Mouse (Mus musculus): Measurements from ENCODE around the gene Glud1. TPM values are rescaled to one million over a fixed set of nuclear protein-coding genes. Genes with fewer than 3 reads are reported as not detected.

The Glud1 gene
- polyA plus RNA-seq, 1 experiment = 136 TPM

GRCm38 (mm10) chr14:34279726-34280125 lies 30.8 kb upstream of the Glud1 start:
- H3K27me3 ChIP-seq (ENCODE audit: control insufficient read depth, insufficient read depth, insufficient read length) = no peaks in the 10 kb centered on the region
- TF ChIP-seq MYOD1 (IDR thresholded peaks at IDR 0.05; ENCODE audit: control insufficient read depth, insufficient read length, low read depth) = no peak
- no peak for TF ChIP-seq MAX (IDR thresholded peaks at IDR 0.05)
- TF ChIP-seq USF1 (IDR thresholded peaks at IDR 0.05; ENCODE audit: low read depth) = no peak
- H3K79me2 ChIP-seq (ENCODE audit: control insufficient read depth, insufficient read depth) = no peaks in the 10 kb centered on the region

GRCm38 (mm10) chr14:34280798-34281197 lies 29.7 kb upstream of the Glud1 start:
- Histone ChIP-seq H3ac (ENCODE audit: control insufficient read depth, insufficient read length, low read depth) (no peak overlapping the region), H3K4me3 (ENCODE audit: insufficient read depth, poor library complexity, severe bottlenecking) (no peak overlapping the region), H3K27me3 (ENCODE audit: control insufficient read depth, insufficient read depth, insufficient read length) (no peaks in the 10 kb centered on the region), H3K79me2 (ENCODE audit: control insufficient read depth, insufficient read depth) (no peaks in the 10 kb centered on the region), H3K36me3 (ENCODE audit: control insufficient read depth, insufficient read depth) (no peaks in the 10 kb centered on the region), H3K79me3 (ENCODE audit: low read depth) (no peaks in the 10 kb centered on the region)
- TF ChIP-seq FOSL1 (IDR thresholded peaks at IDR 0.05; ENCODE audit: insufficient read depth, low read length, poor library complexity, severe bottlenecking) (no peak), MYOG (IDR thresholded peaks at IDR 0.05; ENCODE audit: control insufficient read depth, extremely low read depth, insufficient read length) (no peak), MAX (IDR thresholded peaks at IDR 0.05) (no peak), USF1 (IDR thresholded peaks at IDR 0.05; ENCODE audit: low read depth) (no peak), CEBPB (IDR thresholded peaks at IDR 0.05; ENCODE audit: low read depth) (no peak), MYOD1 (IDR thresholded peaks at IDR 0.05; ENCODE audit: control insufficient read depth, insufficient read length, low read depth) (no peak), CTCF (IDR thresholded peaks at IDR 0.05; ENCODE audit: control insufficient read depth, insufficient read depth, insufficient read length) (no peak)

More at GRCm38 (mm10) chr14:34279726-34280125, 30.8 kb upstream of the Glud1 start:
- H3K36me3 ChIP-seq (ENCODE audit: control insufficient read depth, insufficient read depth) = no peaks in the 10 kb centered on the region
- no peak overlapping the region for H3K4me3 ChIP-seq (ENCODE audit: insufficient read depth, poor library complexity, severe bottlenecking)
- H3ac ChIP-seq (ENCODE audit: control insufficient read depth, insufficient read length, low read depth) = no peak overlapping the region
- H3K79me3 ChIP-seq (ENCODE audit: low read depth) = no peaks in the 10 kb centered on the region

GRCm38 (mm10) chr14:34281736-34282269 lies 28.7 kb upstream of the Glud1 start:
- Histone ChIP-seq H3K27me3 (ENCODE audit: control insufficient read depth, insufficient read depth, insufficient read length) (no peaks in the 10 kb centered on the region), H3K79me2 (ENCODE audit: control insufficient read depth, insufficient read depth) (no peaks in the 10 kb centered on the region), H3K79me3 (ENCODE audit: low read depth) (no peaks in the 10 kb centered on the region), H3K4me3 (ENCODE audit: insufficient read depth, poor library complexity, severe bottlenecking) (no peak overlapping the region), H3K36me3 (ENCODE audit: control insufficient read depth, insufficient read depth) (no peaks in the 10 kb centered on the region), H3ac (ENCODE audit: control insufficient read depth, insufficient read length, low read depth) (no peak overlapping the region)
- no peak for TF ChIP-seq USF1 (IDR thresholded peaks at IDR 0.05; ENCODE audit: low read depth)
- no peak for TF ChIP-seq MAX (IDR thresholded peaks at IDR 0.05)
- TF ChIP-seq FOSL1 (IDR thresholded peaks at IDR 0.05; ENCODE audit: insufficient read depth, low read length, poor library complexity, severe bottlenecking) = no peak
- TF ChIP-seq MYOD1 (IDR thresholded peaks at IDR 0.05; ENCODE audit: control insufficient read depth, insufficient read length, low read depth) = no peak
- no peak for TF ChIP-seq CTCF (IDR thresholded peaks at IDR 0.05; ENCODE audit: control insufficient read depth, insufficient read depth, insufficient read length)
- no peak for TF ChIP-seq MYOG (IDR thresholded peaks at IDR 0.05; ENCODE audit: control insufficient read depth, extremely low read depth, insufficient read length)
- TF ChIP-seq CEBPB (IDR thresholded peaks at IDR 0.05; ENCODE audit: low read depth) = no peak

GRCm38 (mm10) chr14:34288396-34288795 lies 22.1 kb upstream of the Glud1 start:
- Histone ChIP-seq H3K4me3 (ENCODE audit: insufficient read depth, poor library complexity, severe bottlenecking) (no peak overlapping the region), H3K27me3 (ENCODE audit: control insufficient read depth, insufficient read depth, insufficient read length) (no peaks in the 10 kb centered on the region), H3K79me3 (ENCODE audit: low read depth) (no peaks in the 10 kb centered on the region), H3K79me2 (ENCODE audit: control insufficient read depth, insufficient read depth) (no peaks in the 10 kb centered on the region), H3K36me3 (ENCODE audit: control insufficient read depth, insufficient read depth) (no peaks in the 10 kb centered on the region), H3ac (ENCODE audit: control insufficient read depth, insufficient read length, low read depth) (no peak overlapping the region)
- TF ChIP-seq USF1 (IDR thresholded peaks at IDR 0.05; ENCODE audit: low read depth) = no peak
- no peak for TF ChIP-seq CTCF (IDR thresholded peaks at IDR 0.05; ENCODE audit: control insufficient read depth, insufficient read depth, insufficient read length)
- no peak for TF ChIP-seq MAX (IDR thresholded peaks at IDR 0.05)
- no peak for TF ChIP-seq MYOD1 (IDR thresholded peaks at IDR 0.05; ENCODE audit: control insufficient read depth, insufficient read length, low read depth)

- Histone ChIP-seq H3K36me3 (ENCODE audit: control insufficient read depth, insufficient read depth) (no peaks in the 10 kb centered on the region), H3K79me2 (ENCODE audit: control insufficient read depth, insufficient read depth) (peaks cover 1% of the 10 kb centered on the region), H3ac (ENCODE audit: control insufficient read depth, insufficient read length, low read depth) (no peak overlapping the region), H3K79me3 (ENCODE audit: low read depth) (no peaks in the 10 kb centered on the region), H3K27me3 (ENCODE audit: control insufficient read depth, insufficient read depth, insufficient read length) (no peaks in the 10 kb centered on the region), H3K4me3 (ENCODE audit: insufficient read depth, poor library complexity, severe bottlenecking) (no peak overlapping the region)
- TF ChIP-seq MYOD1 (IDR thresholded peaks at IDR 0.05; ENCODE audit: control insufficient read depth, insufficient read length, low read depth) = no peak
- TF ChIP-seq CTCF (IDR thresholded peaks at IDR 0.05; ENCODE audit: control insufficient read depth, insufficient read depth, insufficient read length) = no peak
- TF ChIP-seq MYOG (IDR thresholded peaks at IDR 0.05; ENCODE audit: control insufficient read depth, extremely low read depth, insufficient read length) = no peak
- TF ChIP-seq FOSL1 (IDR thresholded peaks at IDR 0.05; ENCODE audit: insufficient read depth, low read length, poor library complexity, severe bottlenecking) = no peak
- no peak for TF ChIP-seq CEBPB (IDR thresholded peaks at IDR 0.05; ENCODE audit: low read depth)
- TF ChIP-seq USF1 (IDR thresholded peaks at IDR 0.05; ENCODE audit: low read depth) = no peak
- no peak for TF ChIP-seq MAX (IDR thresholded peaks at IDR 0.05)
Measured at GRCm38 (mm10) chr14:34289259-34290015, 21.1 kb upstream of the Glud1 start.

GRCm38 (mm10) chr14:34290229-34290628 lies 20.3 kb upstream of the Glud1 start:
- no peaks in the 10 kb centered on the region for H3K27me3 ChIP-seq (ENCODE audit: control insufficient read depth, insufficient read depth, insufficient read length)
- H3K79me2 ChIP-seq (ENCODE audit: control insufficient read depth, insufficient read depth) = peaks cover 9% of the 10 kb centered on the region
- no peaks in the 10 kb centered on the region for H3K79me3 ChIP-seq (ENCODE audit: low read depth)
- no peaks in the 10 kb centered on the region for H3K36me3 ChIP-seq (ENCODE audit: control insufficient read depth, insufficient read depth)
- no peak overlapping the region for H3ac ChIP-seq (ENCODE audit: control insufficient read depth, insufficient read length, low read depth)
- no peak overlapping the region for H3K4me3 ChIP-seq (ENCODE audit: insufficient read depth, poor library complexity, severe bottlenecking)
- TF ChIP-seq CEBPB (IDR thresholded peaks at IDR 0.05; ENCODE audit: low read depth) (no peak), CTCF (IDR thresholded peaks at IDR 0.05; ENCODE audit: control insufficient read depth, insufficient read depth, insufficient read length) (no peak), USF1 (IDR thresholded peaks at IDR 0.05; ENCODE audit: low read depth) (no peak), MAX (IDR thresholded peaks at IDR 0.05) (no peak)
